Mouse (Mus musculus): Measurements from ENCODE around the gene Cdk14. TPM values are rescaled to one million over a fixed set of nuclear protein-coding genes. Genes with fewer than 3 reads are reported as not detected.

Cdk14 gene
- polyA plus RNA-seq, 1 experiment: 48.5 TPM

DNA sequence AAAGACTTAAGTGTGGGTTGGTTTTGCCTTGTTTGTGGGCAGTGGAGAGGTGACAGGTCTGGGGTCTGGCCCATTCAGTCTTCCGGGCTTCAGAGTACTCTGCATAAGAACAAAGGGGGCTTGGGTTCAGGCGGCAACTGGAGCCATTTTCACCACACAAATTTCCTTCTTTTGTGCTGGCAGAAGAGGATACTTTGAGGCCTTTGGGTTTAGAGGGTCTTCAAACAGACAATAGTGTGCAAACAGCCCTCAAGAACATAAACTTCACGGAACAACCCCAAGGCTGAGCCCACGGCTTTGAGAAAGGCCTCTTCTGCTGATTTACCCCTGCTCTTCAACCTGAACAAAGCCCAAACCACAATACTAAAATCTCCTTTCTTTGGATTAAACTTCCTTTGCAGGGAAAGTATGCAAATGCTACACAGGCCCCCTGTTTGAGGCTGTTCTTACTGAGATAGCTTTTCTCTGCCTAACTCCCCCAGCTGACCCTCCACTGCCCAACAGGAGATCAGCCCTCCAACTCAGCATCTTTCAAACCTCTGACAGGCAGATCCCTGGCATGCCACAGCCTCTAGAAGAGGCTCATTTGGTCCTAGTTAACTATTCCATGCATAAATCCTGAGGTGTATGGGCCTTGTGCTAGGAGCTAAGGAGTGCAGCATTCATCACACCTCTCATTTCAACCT is 549.9 kb downstream of the Cdk14 start:
- Histone ChIP-seq H3K27ac (ENCODE audit: insufficient read depth, low read length) (no peak overlapping the region), H3K27me3 (ENCODE audit: control insufficient read depth, insufficient read depth, low read length) (no peaks in the 10 kb centered on the region), H3K4me1 (ENCODE audit: control insufficient read depth, insufficient read depth, low read length) (no peaks in the 10 kb centered on the region), H3K4me3 (replicated peaks; ENCODE audit: insufficient read depth, low read depth, low read length) (no peak overlapping the region)
- WGBS: 84% methylated on average over 4 of the region's 4 CpGs
- DNase-seq: no peak
- TF ChIP-seq CTCF (IDR thresholded peaks at IDR 0.05; ENCODE audit: borderline replicate concordance, insufficient read depth, low read depth, low read length) (no peak), POLR2A (IDR thresholded peaks at IDR 0.05; ENCODE audit: borderline replicate concordance, insufficient read depth, low read length) (no peak)

DNA sequence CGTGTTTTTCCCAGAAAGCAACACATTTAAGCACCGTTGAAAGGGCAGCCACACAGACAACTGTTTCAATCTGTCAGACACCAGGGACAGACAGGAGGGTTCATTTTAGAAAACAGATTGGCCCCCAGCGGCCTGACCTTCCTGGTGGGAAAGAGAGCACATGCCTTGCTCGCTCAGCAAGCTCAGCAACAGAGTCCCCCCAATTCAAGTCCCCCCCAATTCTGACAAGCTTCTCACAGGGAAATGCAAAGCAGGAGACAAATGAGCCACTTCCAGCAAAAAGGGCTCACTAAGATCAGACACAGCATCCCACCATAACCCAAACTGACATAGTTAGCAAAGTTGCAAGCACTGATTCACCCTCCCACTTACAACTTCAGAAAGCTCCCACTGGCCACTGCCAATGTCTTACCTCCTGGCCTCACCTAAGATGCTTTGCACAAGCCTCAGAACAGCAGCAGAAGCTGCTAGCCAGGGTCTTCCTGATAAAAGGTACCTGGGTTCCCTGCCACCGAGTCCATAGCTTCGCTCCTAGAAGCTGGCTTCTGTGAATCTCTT is 551.5 kb downstream of the Cdk14 start:
- H3K27me3 ChIP-seq (ENCODE audit: control insufficient read depth, insufficient read depth, low read length): no peaks in the 10 kb centered on the region
- no peak overlapping the region for H3K4me3 ChIP-seq (replicated peaks; ENCODE audit: insufficient read depth, low read depth, low read length)
- 51% methylated on average over 6 of the region's 6 CpGs for WGBS
- no peaks in the 10 kb centered on the region for H3K4me1 ChIP-seq (ENCODE audit: control insufficient read depth, insufficient read depth, low read length)
- TF ChIP-seq CTCF (IDR thresholded peaks at IDR 0.05; ENCODE audit: borderline replicate concordance, insufficient read depth, low read depth, low read length) (no peak), POLR2A (IDR thresholded peaks at IDR 0.05; ENCODE audit: borderline replicate concordance, insufficient read depth, low read length) (no peak)
- no peak overlapping the region for H3K27ac ChIP-seq (ENCODE audit: insufficient read depth, low read length)
- no peak for DNase-seq

DNA sequence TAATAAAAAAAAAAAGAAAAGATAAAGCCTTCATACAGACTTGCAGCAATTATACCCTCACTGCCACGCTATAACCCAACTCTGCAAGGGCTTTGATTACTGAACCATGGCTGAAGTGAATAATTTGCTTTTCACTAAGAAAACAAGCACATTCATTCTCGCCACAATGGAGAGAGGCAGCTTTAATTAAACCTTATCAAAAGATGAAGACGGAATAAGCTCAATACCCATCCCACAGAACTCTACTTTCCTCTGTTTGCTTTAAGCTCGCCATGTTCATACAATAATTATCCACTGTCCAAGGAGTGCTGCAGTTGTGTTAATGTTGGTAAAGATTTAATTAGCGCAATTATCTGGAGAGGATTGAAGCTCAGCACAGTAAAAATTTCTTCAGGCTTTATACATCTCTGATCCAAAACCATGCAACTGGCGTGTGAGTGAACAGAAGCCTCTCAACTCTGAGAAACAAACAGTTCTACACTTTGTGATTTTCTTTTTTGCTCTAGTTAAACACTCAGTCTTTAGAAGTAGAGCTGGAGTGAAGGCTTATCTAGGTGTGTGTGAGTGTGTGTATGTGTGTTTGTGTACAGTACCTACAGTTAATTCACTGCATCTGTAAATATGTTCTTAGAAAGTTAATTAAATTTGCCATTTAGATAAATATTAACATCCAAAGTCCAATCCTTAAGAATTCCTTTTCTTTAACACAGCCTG is 552.1 kb downstream of the Cdk14 start:
- Histone ChIP-seq H3K4me1 (ENCODE audit: control insufficient read depth, insufficient read depth, low read length) (no peaks in the 10 kb centered on the region), H3K4me3 (replicated peaks; ENCODE audit: insufficient read depth, low read depth, low read length) (no peak overlapping the region), H3K27me3 (ENCODE audit: control insufficient read depth, insufficient read depth, low read length) (no peaks in the 10 kb centered on the region), H3K27ac (ENCODE audit: insufficient read depth, low read length) (no peak overlapping the region)
- TF ChIP-seq POLR2A (IDR thresholded peaks at IDR 0.05; ENCODE audit: borderline replicate concordance, insufficient read depth, low read length) (no peak), CTCF (IDR thresholded peaks at IDR 0.05; ENCODE audit: borderline replicate concordance, insufficient read depth, low read depth, low read length) (no peak)
- DNase-seq: no peak
- 83% methylated on average over 6 of the region's 6 CpGs for WGBS

DNA sequence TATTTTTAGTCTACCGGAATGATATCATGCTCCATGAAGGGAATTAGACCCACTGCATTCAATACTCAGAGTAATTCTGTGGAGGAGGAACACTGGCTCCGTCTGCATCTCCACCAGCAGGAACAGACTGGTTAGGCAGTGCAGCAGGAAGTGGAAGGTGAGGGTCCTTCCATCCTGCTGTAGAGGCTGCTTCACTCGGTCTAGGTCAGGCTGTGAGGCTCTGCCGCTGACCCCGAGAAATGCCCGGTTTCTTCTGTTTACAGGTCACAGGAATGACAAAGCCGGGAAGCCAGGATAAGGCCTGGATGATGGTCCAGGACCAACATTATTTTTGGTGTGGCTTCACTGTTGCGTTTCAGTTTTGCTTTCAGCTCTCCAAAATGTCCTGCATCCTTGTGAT is 553.2 kb downstream of the Cdk14 start:
- no peaks in the 10 kb centered on the region for H3K27me3 ChIP-seq (ENCODE audit: control insufficient read depth, insufficient read depth, low read length)
- no peak for DNase-seq
- WGBS: 74% methylated on average over 8 of the region's 8 CpGs
- no peak overlapping the region for H3K4me3 ChIP-seq (replicated peaks; ENCODE audit: insufficient read depth, low read depth, low read length)
- H3K27ac ChIP-seq (ENCODE audit: insufficient read depth, low read length): no peak overlapping the region
- no peaks in the 10 kb centered on the region for H3K4me1 ChIP-seq (ENCODE audit: control insufficient read depth, insufficient read depth, low read length)
- TF ChIP-seq CTCF (IDR thresholded peaks at IDR 0.05; ENCODE audit: borderline replicate concordance, insufficient read depth, low read depth, low read length): no peak
- no peak for TF ChIP-seq POLR2A (IDR thresholded peaks at IDR 0.05; ENCODE audit: borderline replicate concordance, insufficient read depth, low read length)

DNA sequence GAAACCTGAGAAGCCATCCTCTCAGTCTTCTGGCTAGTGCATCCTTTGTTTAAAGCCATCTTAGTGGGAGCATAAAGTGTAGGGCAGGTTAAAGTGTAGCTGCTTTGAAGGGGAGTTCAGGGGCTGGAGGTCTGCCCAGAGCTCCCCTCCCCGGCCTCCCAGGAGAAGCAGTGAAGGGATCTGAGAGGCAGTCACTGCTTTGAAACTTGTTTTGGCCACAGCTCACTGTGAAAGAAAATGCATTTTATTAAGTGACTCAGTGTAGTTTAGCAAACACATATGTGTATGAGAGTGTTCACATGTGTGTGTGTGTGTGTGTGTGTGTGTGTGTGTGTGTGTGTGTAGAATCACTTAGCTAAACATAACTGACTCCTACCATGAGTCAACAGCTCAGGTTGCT is 554.0 kb downstream of the Cdk14 start:
- no peak for TF ChIP-seq POLR2A (IDR thresholded peaks at IDR 0.05; ENCODE audit: borderline replicate concordance, insufficient read depth, low read length)
- TF ChIP-seq CTCF (IDR thresholded peaks at IDR 0.05; ENCODE audit: borderline replicate concordance, insufficient read depth, low read depth, low read length): no peak
- Histone ChIP-seq H3K4me3 (replicated peaks; ENCODE audit: insufficient read depth, low read depth, low read length) (no peak overlapping the region), H3K27ac (ENCODE audit: insufficient read depth, low read length) (no peak overlapping the region), H3K27me3 (ENCODE audit: control insufficient read depth, insufficient read depth, low read length) (no peaks in the 10 kb centered on the region), H3K4me1 (ENCODE audit: control insufficient read depth, insufficient read depth, low read length) (no peaks in the 10 kb centered on the region)
- DNase-seq: no peak
- WGBS: 58% methylated on average over 1 of the region's 1 CpGs

DNA sequence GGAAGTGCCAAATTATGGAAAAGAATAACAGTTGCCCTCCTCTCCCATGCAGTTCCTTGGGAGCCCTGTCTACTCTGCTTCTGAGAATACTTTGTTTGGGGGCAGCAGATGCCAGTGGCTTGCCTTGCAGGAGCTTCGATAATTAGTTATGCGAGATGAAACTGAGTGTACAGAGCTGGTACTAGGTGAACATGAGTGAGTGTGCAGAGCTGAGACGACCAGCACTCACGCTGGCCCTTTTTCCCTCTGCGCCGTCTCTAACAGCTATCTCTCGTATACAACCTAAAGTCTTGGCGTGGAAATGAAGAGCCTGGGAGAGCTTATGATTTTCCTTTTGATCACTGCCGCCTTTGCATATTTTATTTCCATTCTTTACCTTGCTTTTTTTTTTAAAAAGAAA is 558.5 kb downstream of the Cdk14 start:
- Histone ChIP-seq H3K4me3 (replicated peaks; ENCODE audit: insufficient read depth, low read depth, low read length) (no peak overlapping the region), H3K27ac (ENCODE audit: insufficient read depth, low read length) (no peak overlapping the region), H3K4me1 (ENCODE audit: control insufficient read depth, insufficient read depth, low read length) (no peaks in the 10 kb centered on the region), H3K27me3 (ENCODE audit: control insufficient read depth, insufficient read depth, low read length) (no peaks in the 10 kb centered on the region)
- TF ChIP-seq CTCF (IDR thresholded peaks at IDR 0.05; ENCODE audit: borderline replicate concordance, insufficient read depth, low read depth, low read length): no peak
- TF ChIP-seq POLR2A (IDR thresholded peaks at IDR 0.05; ENCODE audit: borderline replicate concordance, insufficient read depth, low read length): no peak
- DNase-seq: no peak
- WGBS: 73% methylated on average over 9 of the region's 9 CpGs

DNA sequence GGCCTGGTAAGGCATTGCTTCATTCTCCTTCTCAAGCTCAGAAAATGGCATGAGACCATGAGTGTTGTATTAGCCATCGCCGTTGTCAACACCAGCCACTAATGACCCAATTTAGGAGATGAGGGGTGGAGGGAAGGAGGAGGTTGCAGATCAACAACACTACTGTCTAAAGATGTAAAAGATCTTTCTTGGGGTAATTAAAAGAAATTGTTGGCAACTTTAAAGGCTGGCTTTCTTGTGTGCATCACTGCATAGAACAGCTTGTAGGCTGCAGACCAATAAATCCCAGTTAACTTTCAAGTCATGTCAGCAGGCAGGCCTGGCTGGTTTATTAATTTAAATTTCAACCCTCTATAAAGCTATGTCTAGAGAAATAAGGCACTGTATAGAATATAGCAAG is 559.0 kb downstream of the Cdk14 start:
- no peak for DNase-seq
- WGBS: 83% methylated on average over 2 of the region's 2 CpGs
- Histone ChIP-seq H3K27me3 (ENCODE audit: control insufficient read depth, insufficient read depth, low read length) (no peaks in the 10 kb centered on the region), H3K4me1 (ENCODE audit: control insufficient read depth, insufficient read depth, low read length) (no peaks in the 10 kb centered on the region), H3K27ac (ENCODE audit: insufficient read depth, low read length) (no peak overlapping the region), H3K4me3 (replicated peaks; ENCODE audit: insufficient read depth, low read depth, low read length) (no peak overlapping the region)
- no peak for TF ChIP-seq POLR2A (IDR thresholded peaks at IDR 0.05; ENCODE audit: borderline replicate concordance, insufficient read depth, low read length)
- no peak for TF ChIP-seq CTCF (IDR thresholded peaks at IDR 0.05; ENCODE audit: borderline replicate concordance, insufficient read depth, low read depth, low read length)

Data from cerebellum, adult 2 months (tissue).